Mouse (Mus musculus) hindbrain, embryonic 12.5 days (tissue): ENCODE measurements at regions not wholly inside any gene's neighbourhood (a gene's known extent, or its start where the extent isn't known, plus 50 kb on each side); places are given as distances from the start of the nearest gene placed in this dataset.
A peak's percentile ranks its signal among the peaks of the same experiment; 100 is the strongest.

ENCODE experiments used
- ATAC-seq: fragments of 200-750 bp; cut with Nextera tagmentation; 2 replicates; pipeline ENCODE4 v1.8.0; 2017; ENCODE audit warnings: moderate TSS enrichment; ENCODE audit not compliant: low FRiP score
- H3K27ac ChIP-seq: fragments of 300-500 bp; sonication (generic); 2 replicates; pipeline ENCODE4 v1.5.1; 2016; ENCODE audit warnings: mild to moderate bottlenecking
- H3K27me3 ChIP-seq: fragments of 300-500 bp; sonication (generic); 2 replicates; pipeline ENCODE4 v1.6.1; 2016; ENCODE audit warnings: mild to moderate bottlenecking
- H3K36me3 ChIP-seq: fragments of 300-500 bp; sonication (generic); 2 replicates; pipeline ENCODE4 v1.6.1; 2016; ENCODE audit warnings: mild to moderate bottlenecking
- H3K4me1 ChIP-seq: fragments of 300-500 bp; sonication (generic); 2 replicates; pipeline ENCODE4 v1.6.1; 2016
- H3K4me2 ChIP-seq: fragments of 300-500 bp; sonication (generic); replicated peaks from 2 replicates; pipeline ENCODE4 v1.6.1; 2016; ENCODE audit warnings: mild to moderate bottlenecking
- H3K4me3 ChIP-seq: fragments of 300-500 bp; sonication (generic); 2 replicates; pipeline ENCODE4 v1.5.1; 2016; ENCODE audit warnings: mild to moderate bottlenecking
- H3K9ac ChIP-seq: fragments of 300-500 bp; sonication (generic); 2 replicates; pipeline ENCODE4 v1.6.1; 2016; ENCODE audit warnings: mild to moderate bottlenecking, moderate library complexity
- H3K9me3 ChIP-seq: fragments of 300-500 bp; sonication (generic); replicated peaks from 2 replicates; pipeline ENCODE4 v1.6.1; 2016; ENCODE audit warnings: mild to moderate bottlenecking
- WGBS: fragments of 180-500 bp; shearing (Covaris S2); methylation state at CpG from one replicate; pipeline ENCODE4 v1.1.7; 2016; 5-methylcytosine and 5-hydroxymethylcytosine counted together

DNA sequence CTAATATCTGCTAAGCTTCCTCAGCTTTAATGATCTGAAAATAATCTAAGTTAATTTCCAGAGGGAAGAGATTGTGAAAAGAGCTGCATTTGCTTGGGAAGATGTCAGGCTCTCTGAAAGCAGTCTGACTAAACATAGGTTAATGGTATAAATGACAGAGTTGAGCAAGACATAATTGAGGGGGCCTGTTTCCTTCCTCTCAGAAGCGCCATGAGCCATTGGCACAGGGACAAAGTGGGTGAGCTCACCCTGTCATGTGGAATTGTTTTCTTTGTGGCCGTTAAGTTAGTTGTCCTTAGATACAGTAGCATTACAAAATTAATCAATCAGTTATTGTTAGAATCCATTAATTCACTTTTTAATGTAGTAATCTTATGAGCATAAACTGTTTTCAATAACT lies 483.0 kb downstream of the Ptprc start:
- H3K9ac ChIP-seq, result no peak overlapping the region
- H3K4me2 ChIP-seq, result no peak overlapping the region
- no peak for ATAC-seq
- no peaks in the 10 kb centered on the region for H3K9me3 ChIP-seq
- H3K27ac ChIP-seq, result no peak overlapping the region
- H3K36me3 ChIP-seq, result no peaks in the 10 kb centered on the region
- peaks cover 10% of the 10 kb centered on the region for H3K4me1 ChIP-seq
- no peaks in the 10 kb centered on the region for H3K27me3 ChIP-seq
- no peak overlapping the region for H3K4me3 ChIP-seq
- 61% methylated on average over 2 of the region's 2 CpGs for WGBS

GRCm38 (mm10) chr1:137690860-137691595 lies 484.5 kb downstream of the Ptprc start:
- H3K4me3 ChIP-seq, result no peak overlapping the region
- 90% methylated on average over 9 of the region's 9 CpGs for WGBS
- H3K27me3 ChIP-seq, result no peaks in the 10 kb centered on the region
- 0 out of 2 replicates have a peak, but pooled peaks cover 3% of the 10 kb centered on the region for H3K4me1 ChIP-seq
- no peak overlapping the region for H3K27ac ChIP-seq
- no peak overlapping the region for H3K9ac ChIP-seq
- H3K9me3 ChIP-seq, result no peaks in the 10 kb centered on the region
- no peak overlapping the region for H3K4me2 ChIP-seq
- ATAC-seq, result no peak
- H3K36me3 ChIP-seq, result no peaks in the 10 kb centered on the region

DNA sequence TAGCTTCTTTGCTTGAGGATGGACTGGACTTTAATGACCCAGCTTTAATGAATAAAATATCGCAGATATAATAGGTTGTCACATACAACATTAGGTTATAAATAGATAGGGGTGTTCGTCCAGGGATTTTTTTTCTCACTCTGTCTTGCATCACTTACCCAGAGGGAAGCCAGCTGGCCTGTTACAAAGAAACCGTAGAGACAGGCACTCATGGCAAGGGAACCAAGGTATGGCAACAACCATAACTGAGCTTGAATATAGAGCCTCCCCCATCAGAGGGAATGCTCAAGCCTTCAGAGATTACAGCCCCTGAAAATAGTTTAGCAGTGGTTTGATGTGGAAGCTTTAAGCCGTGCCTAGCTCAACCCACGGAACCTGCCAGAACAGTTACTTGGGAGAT lies 504.9 kb downstream of the Ptprc start:
- no peak overlapping the region for H3K27ac ChIP-seq
- no peak for ATAC-seq
- no peaks in the 10 kb centered on the region for H3K27me3 ChIP-seq
- H3K4me1 ChIP-seq, result no peaks in the 10 kb centered on the region
- 85% methylated on average over 5 of the region's 5 CpGs for WGBS
- no peak overlapping the region for H3K4me3 ChIP-seq
- no peaks in the 10 kb centered on the region for H3K36me3 ChIP-seq
- no peaks in the 10 kb centered on the region for H3K9me3 ChIP-seq
- H3K9ac ChIP-seq, result no peak overlapping the region
- no peak overlapping the region for H3K4me2 ChIP-seq

DNA sequence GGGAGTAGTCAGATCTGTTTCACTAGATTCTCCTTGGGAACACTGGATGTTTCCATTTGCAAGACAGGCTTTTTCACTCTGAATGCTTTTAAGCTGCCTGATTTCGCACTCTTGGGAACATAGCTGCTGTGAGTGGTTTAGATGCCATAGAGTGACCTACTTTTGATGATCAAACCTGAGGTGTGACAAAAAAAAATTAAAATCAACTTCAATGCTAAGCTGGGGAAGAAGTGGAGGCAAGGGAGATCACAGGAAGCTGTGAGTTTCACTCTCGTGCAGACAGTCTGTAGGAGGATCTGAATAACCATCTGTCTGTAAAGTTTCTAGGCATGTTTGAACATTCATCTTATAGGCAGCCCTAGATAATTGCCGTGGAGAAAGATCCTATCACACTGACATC lies 505.7 kb downstream of the Ptprc start:
- H3K27me3 ChIP-seq, result no peaks in the 10 kb centered on the region
- no peaks in the 10 kb centered on the region for H3K9me3 ChIP-seq
- H3K27ac ChIP-seq, result no peak overlapping the region
- H3K4me2 ChIP-seq, result no peak overlapping the region
- no peak overlapping the region for H3K4me3 ChIP-seq
- ATAC-seq, result no peak
- no peak overlapping the region for H3K9ac ChIP-seq
- no peaks in the 10 kb centered on the region for H3K4me1 ChIP-seq
- H3K36me3 ChIP-seq, result no peaks in the 10 kb centered on the region
- 77% methylated on average over 3 of the region's 3 CpGs for WGBS

GRCm38 (mm10) chr1:137658141-137658540 lies 517.4 kb downstream of the Ptprc start:
- H3K27me3 ChIP-seq, result no peaks in the 10 kb centered on the region
- ATAC-seq, result no peak
- H3K4me2 ChIP-seq, result no peak overlapping the region
- H3K4me3 ChIP-seq, result no peak overlapping the region
- no peaks in the 10 kb centered on the region for H3K9me3 ChIP-seq
- no peak overlapping the region for H3K27ac ChIP-seq
- peaks cover 3% of the 10 kb centered on the region; the same call in 1 of the 2 replicates for H3K4me1 ChIP-seq
- WGBS, result 93% methylated on average over 1 of the region's 1 CpGs
- H3K9ac ChIP-seq, result no peak overlapping the region
- H3K36me3 ChIP-seq, result no peaks in the 10 kb centered on the region

GRCm38 (mm10) chr1:137656900-137657458 lies 518.5 kb downstream of the Ptprc start:
- H3K27me3 ChIP-seq, result no peaks in the 10 kb centered on the region
- H3K36me3 ChIP-seq, result no peaks in the 10 kb centered on the region
- WGBS, result 32% methylated on average over 6 of the region's 6 CpGs

DNA sequence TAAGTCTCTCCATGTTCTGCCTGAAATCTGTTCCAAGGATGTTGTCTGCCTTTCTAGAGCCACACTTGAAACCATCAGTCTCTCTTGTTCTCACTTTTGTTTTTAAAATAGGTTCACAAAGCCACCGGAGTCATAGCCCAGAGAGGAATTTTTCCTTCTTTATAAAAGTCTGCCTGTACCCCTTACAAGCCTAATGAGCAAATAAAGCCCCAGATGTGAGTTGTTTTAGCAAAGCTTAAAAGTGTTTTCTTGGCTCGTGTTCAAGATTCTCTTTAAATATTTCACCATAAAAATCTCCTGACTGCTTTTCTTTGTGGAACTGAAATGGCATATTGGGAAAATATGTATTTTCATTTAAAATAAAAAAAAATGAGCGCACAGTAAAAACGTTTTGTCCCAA lies 521.3 kb downstream of the Ptprc start:
- WGBS, result 61% methylated on average over 4 of the region's 4 CpGs
- Histone ChIP-seq H3K4me2 (no peak overlapping the region), H3K27me3 (no peaks in the 10 kb centered on the region), H3K4me1 (peaks cover 3% of the 10 kb centered on the region; the same call in 1 of the 2 replicates), H3K27ac (no peak overlapping the region), H3K9ac (no peak overlapping the region), H3K4me3 (no peak overlapping the region), H3K9me3 (no peaks in the 10 kb centered on the region), H3K36me3 (no peaks in the 10 kb centered on the region)
- ATAC-seq, result no peak

More at GRCm38 (mm10) chr1:137656900-137657458, 518.5 kb downstream of the Ptprc start:
- Histone ChIP-seq H3K4me2 (peak overlapping the region; percentile 33), H3K4me1 (peaks cover 3% of the 10 kb centered on the region; the same call in 1 of the 2 replicates), H3K9ac (no peak overlapping the region), H3K9me3 (no peaks in the 10 kb centered on the region), H3K4me3 (no peak overlapping the region), H3K27ac (peak overlapping the region; percentile 62)
- peak; percentile 86 for ATAC-seq

- Histone ChIP-seq H3K27ac (no peak overlapping the region), H3K27me3 (no peaks in the 10 kb centered on the region), H3K36me3 (no peaks in the 10 kb centered on the region), H3K4me1 (peaks cover 3% of the 10 kb centered on the region; the same call in 1 of the 2 replicates), H3K9me3 (no peaks in the 10 kb centered on the region), H3K4me2 (no peak overlapping the region), H3K4me3 (no peak overlapping the region), H3K9ac (no peak overlapping the region)
- no peak for ATAC-seq
- WGBS, result 80% methylated on average over 5 of the region's 5 CpGs
Observed at GRCm38 (mm10) chr1:137653495-137653894, 522.0 kb downstream of the Ptprc start.

DNA sequence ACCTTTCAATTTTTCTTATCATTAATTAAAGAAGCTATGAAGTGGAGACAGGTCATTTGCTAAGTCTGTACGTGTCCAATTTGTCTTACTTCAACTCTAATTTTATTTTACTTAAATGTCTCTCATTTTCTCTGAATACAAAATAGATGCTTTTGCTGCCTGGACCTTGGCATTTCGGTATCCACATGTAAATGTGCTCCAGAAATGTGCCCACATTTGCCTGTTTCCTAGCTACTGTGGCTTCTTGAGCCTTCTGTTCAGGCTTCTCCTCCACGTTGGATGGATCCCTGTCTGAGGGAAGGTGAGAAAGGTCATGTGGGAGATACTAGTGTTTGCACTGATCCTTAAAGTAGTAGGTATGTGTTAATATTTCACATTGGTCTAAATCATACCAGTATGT lies 524.9 kb downstream of the Ptprc start:
- 55% methylated on average over 3 of the region's 3 CpGs for WGBS
- Histone ChIP-seq H3K4me1 (peaks cover 3% of the 10 kb centered on the region; the same call in 1 of the 2 replicates), H3K27ac (no peak overlapping the region), H3K4me2 (no peak overlapping the region), H3K36me3 (no peaks in the 10 kb centered on the region), H3K4me3 (no peak overlapping the region), H3K9ac (no peak overlapping the region), H3K9me3 (no peaks in the 10 kb centered on the region), H3K27me3 (no peaks in the 10 kb centered on the region)
- no peak for ATAC-seq

GRCm38 (mm10) chr1:137650082-137650481 lies 525.4 kb downstream of the Ptprc start:
- no peak overlapping the region for H3K4me2 ChIP-seq
- no peak overlapping the region for H3K9ac ChIP-seq
- peaks cover 3% of the 10 kb centered on the region; the same call in 1 of the 2 replicates for H3K4me1 ChIP-seq
- H3K9me3 ChIP-seq, result no peaks in the 10 kb centered on the region
- no peaks in the 10 kb centered on the region for H3K27me3 ChIP-seq
- no peak overlapping the region for H3K27ac ChIP-seq
- no peaks in the 10 kb centered on the region for H3K36me3 ChIP-seq
- no peak overlapping the region for H3K4me3 ChIP-seq
- no peak for ATAC-seq
- WGBS, result 30% methylated on average over 2 of the region's 2 CpGs

GRCm38 (mm10) chr1:137648832-137649231 lies 526.7 kb downstream of the Ptprc start:
- Histone ChIP-seq H3K36me3 (no peaks in the 10 kb centered on the region), H3K4me1 (peaks cover 3% of the 10 kb centered on the region; the same call in 1 of the 2 replicates), H3K9ac (no peak overlapping the region), H3K4me2 (no peak overlapping the region), H3K4me3 (no peak overlapping the region), H3K27me3 (no peaks in the 10 kb centered on the region), H3K27ac (no peak overlapping the region), H3K9me3 (no peaks in the 10 kb centered on the region)
- WGBS, result 68% methylated on average over 1 of the region's 1 CpGs
- no peak for ATAC-seq

GRCm38 (mm10) chr1:137644601-137645040 lies 530.9 kb downstream of the Ptprc start:
- 75% methylated on average over 6 of the region's 6 CpGs for WGBS
- H3K4me3 ChIP-seq, result no peak overlapping the region
- H3K27ac ChIP-seq, result no peak overlapping the region
- H3K4me1 ChIP-seq, result peaks cover 5% of the 10 kb centered on the region
- ATAC-seq, result no peak
- H3K4me2 ChIP-seq, result no peak overlapping the region
- no peaks in the 10 kb centered on the region for H3K36me3 ChIP-seq
- H3K9ac ChIP-seq, result no peak overlapping the region
- no peaks in the 10 kb centered on the region for H3K9me3 ChIP-seq
- H3K27me3 ChIP-seq, result no peaks in the 10 kb centered on the region

- Histone ChIP-seq H3K9ac (no peak overlapping the region), H3K4me2 (no peak overlapping the region), H3K36me3 (no peaks in the 10 kb centered on the region), H3K27me3 (no peaks in the 10 kb centered on the region), H3K9me3 (no peaks in the 10 kb centered on the region), H3K4me3 (no peak overlapping the region), H3K27ac (no peak overlapping the region), H3K4me1 (peaks cover 5% of the 10 kb centered on the region)
- 91% methylated on average over 1 of the region's 1 CpGs for WGBS
- no peak for ATAC-seq
Observed at GRCm38 (mm10) chr1:137643508-137643907, 532.0 kb downstream of the Ptprc start.
